Mouse (Mus musculus) heart, embryonic 10.5 days (tissue): Measurements from ENCODE around the gene Pgap3. TPM values are rescaled to one million over a fixed set of nuclear protein-coding genes. Genes with fewer than 3 reads are reported as not detected.

Source experiments
- DNase-seq: peaks from one replicate; pipeline ENCODE4 v3.0.0-alpha.2; 2017; ENCODE audit warnings: low spot score
- H3K27ac ChIP-seq: fragments of 300-500 bp; sonication (generic); 2 replicates; pipeline ENCODE4 v1.5.1; 2016; ENCODE audit warnings: mild to moderate bottlenecking
- H3K27me3 ChIP-seq: fragments of 300-500 bp; sonication (generic); 2 replicates; pipeline ENCODE4 v1.6.1; 2016; ENCODE audit warnings: mild to moderate bottlenecking; ENCODE audit not compliant: poor library complexity, insufficient read depth, severe bottlenecking
- H3K36me3 ChIP-seq: fragments of 300-500 bp; sonication (generic); 2 replicates; pipeline ENCODE4 v1.6.1; 2016; ENCODE audit warnings: mild to moderate bottlenecking, moderate library complexity
- H3K4me1 ChIP-seq: fragments of 300-500 bp; sonication (generic); 2 replicates; pipeline ENCODE4 v1.6.1; 2016; ENCODE audit warnings: mild to moderate bottlenecking
- H3K4me3 ChIP-seq: fragments of 300-500 bp; sonication (generic); 2 replicates; pipeline ENCODE4 v1.5.1; 2016; ENCODE audit warnings: mild to moderate bottlenecking, moderate library complexity
- H3K9me3 ChIP-seq: fragments of 300-500 bp; sonication (generic); 2 replicates; pipeline ENCODE4 v1.6.1; 2016; ENCODE audit warnings: mild to moderate bottlenecking, moderate library complexity
- WGBS: fragments of 180-500 bp; shearing (Covaris S2); methylation state at CpG from one replicate; pipeline ENCODE4 v1.1.7; 2016; 5-methylcytosine and 5-hydroxymethylcytosine counted together
- polyA plus RNA-seq: library from polyadenylated mRNA; unstranded; fragments of >200 nt; fragmentation: Nextera tagmentation; extraction: Ambion mirVana; gene quantifications from 2 replicates; pipeline ENCODE4 v1.2.1, GENCODE M21; 2016

Gene Pgap3
- polyA plus RNA-seq, 1 experiment from 2014 or later, result 15.3 TPM

GRCm38 (mm10) chr11:98406621-98407020 lies 6.3 kb upstream of the Pgap3 start:
- H3K4me3 ChIP-seq, result no peak overlapping the region
- H3K27me3 ChIP-seq, result peaks cover 9% of the 10 kb centered on the region
- no peaks in the 10 kb centered on the region for H3K9me3 ChIP-seq
- H3K36me3 ChIP-seq, result no peaks in the 10 kb centered on the region
- 74% methylated on average over 6 of the region's 6 CpGs for WGBS
- no peak overlapping the region for H3K27ac ChIP-seq
- peaks cover 24% of the 10 kb centered on the region for H3K4me1 ChIP-seq
- no peak for DNase-seq

- Histone ChIP-seq H3K4me1 (peaks cover 32% of the 10 kb centered on the region), H3K27me3 (no peaks in the 10 kb centered on the region; the same call in 1 of the 2 replicates), H3K36me3 (peaks cover 11% of the 10 kb centered on the region), H3K4me3 (peak overlapping the region; percentile 83), H3K9me3 (no peaks in the 10 kb centered on the region), H3K27ac (peak overlapping the region; percentile 98)
- 62% methylated on average over 3 of the region's 3 CpGs for WGBS
- no peak for DNase-seq
Observed at GRCm38 (mm10) chr11:98400816-98401215, 526 bp upstream of the Pgap3 start.

GRCm38 (mm10) chr11:98397946-98398345 lies 2.3 kb downstream of the Pgap3 start:
- 92% methylated on average over 7 of the region's 7 CpGs for WGBS
- peak overlapping the region; percentile 98 for H3K27ac ChIP-seq
- H3K27me3 ChIP-seq, result no peaks in the 10 kb centered on the region; the same call in 1 of the 2 replicates
- no peak for DNase-seq
- H3K4me3 ChIP-seq, result no peak overlapping the region
- no peaks in the 10 kb centered on the region for H3K9me3 ChIP-seq
- H3K4me1 ChIP-seq, result peaks cover 57% of the 10 kb centered on the region
- H3K36me3 ChIP-seq, result peaks cover 11% of the 10 kb centered on the region

- Histone ChIP-seq H3K4me1 (peaks cover 77% of the 10 kb centered on the region), H3K36me3 (peaks cover 11% of the 10 kb centered on the region), H3K9me3 (no peaks in the 10 kb centered on the region), H3K27ac (peak overlapping the region; percentile 91), H3K4me3 (no peak overlapping the region), H3K27me3 (peaks cover 24% of the 10 kb centered on the region)
- DNase-seq, result no peak
- 49% methylated on average over 4 of the region's 4 CpGs for whole genome bisulfite sequencing
Observed at GRCm38 (mm10) chr11:98395041-98395440, 5.2 kb downstream of the Pgap3 start.

- Histone ChIP-seq H3K36me3 (peaks cover 11% of the 10 kb centered on the region), H3K4me1 (peaks cover 77% of the 10 kb centered on the region), H3K27ac (peak overlapping the region; percentile 91), H3K9me3 (no peaks in the 10 kb centered on the region), H3K27me3 (peaks cover 31% of the 10 kb centered on the region), H3K4me3 (peak overlapping the region; percentile 28)
- DNase-seq, result peak; percentile 90
- 20% methylated on average over 6 of the region's 6 CpGs for WGBS
Observed at GRCm38 (mm10) chr11:98394301-98394700, 6.0 kb downstream of the Pgap3 start.

- peaks cover 39% of the 10 kb centered on the region for H3K27me3 ChIP-seq
- DNase-seq, result peak; percentile 91
- peaks cover 87% of the 10 kb centered on the region for H3K4me1 ChIP-seq
- H3K9me3 ChIP-seq, result no peaks in the 10 kb centered on the region
- H3K27ac ChIP-seq, result peak overlapping the region; percentile 91
- H3K4me3 ChIP-seq, result peak overlapping the region; percentile 19; the same call in 1 of the 2 replicates
- 20% methylated on average over 6 of the region's 6 CpGs for WGBS
- peaks cover 11% of the 10 kb centered on the region for H3K36me3 ChIP-seq
Observed at GRCm38 (mm10) chr11:98393317-98393716, 7.0 kb downstream of the Pgap3 start.

GRCm38 (mm10) chr11:98392645-98393044 lies 7.6 kb downstream of the Pgap3 start:
- Histone ChIP-seq H3K27me3 (peaks cover 46% of the 10 kb centered on the region), H3K4me3 (peak overlapping the region; percentile 39), H3K4me1 (peaks cover 91% of the 10 kb centered on the region), H3K27ac (peak overlapping the region; percentile 91), H3K36me3 (peaks cover 9% of the 10 kb centered on the region), H3K9me3 (no peaks in the 10 kb centered on the region)
- 13% methylated on average over 4 of the region's 4 CpGs for WGBS
- no peak for DNase-seq

GRCm38 (mm10) chr11:98392034-98392433 lies 8.3 kb downstream of the Pgap3 start:
- peak overlapping the region; percentile 91 for H3K27ac ChIP-seq
- peak overlapping the region; percentile 39 for H3K4me3 ChIP-seq
- H3K9me3 ChIP-seq, result no peaks in the 10 kb centered on the region
- DNase-seq, result no peak
- peaks cover 95% of the 10 kb centered on the region for H3K4me1 ChIP-seq
- 5% methylated on average over 8 of the region's 8 CpGs for WGBS
- H3K36me3 ChIP-seq, result 0 out of 2 replicates have a peak, but pooled peaks cover 7% of the 10 kb centered on the region
- peaks cover 52% of the 10 kb centered on the region for H3K27me3 ChIP-seq

GRCm38 (mm10) chr11:98390141-98390540 lies 10.1 kb downstream of the Pgap3 start:
- H3K27ac ChIP-seq, result peak overlapping the region; percentile 91
- no peak overlapping the region for H3K4me3 ChIP-seq
- DNase-seq, result no peak
- peaks cover 71% of the 10 kb centered on the region for H3K27me3 ChIP-seq
- H3K36me3 ChIP-seq, result 0 out of 2 replicates have a peak, but pooled peaks cover 2% of the 10 kb centered on the region
- peaks cover 100% of the 10 kb centered on the region for H3K4me1 ChIP-seq
- no peaks in the 10 kb centered on the region for H3K9me3 ChIP-seq
- WGBS, result 69% methylated on average over 12 of the region's 12 CpGs

- 18% methylated on average over 9 of the region's 9 CpGs for WGBS
- peaks cover 79% of the 10 kb centered on the region for H3K27me3 ChIP-seq
- DNase-seq, result no peak
Observed at GRCm38 (mm10) chr11:98389221-98389780, 11.0 kb downstream of the Pgap3 start.

GRCm38 (mm10) chr11:98388282-98388681 lies 12.0 kb downstream of the Pgap3 start:
- no peak overlapping the region for H3K4me3 ChIP-seq
- H3K9me3 ChIP-seq, result no peaks in the 10 kb centered on the region
- peak overlapping the region; percentile 91; the same call in 1 of the 2 replicates for H3K27ac ChIP-seq
- H3K36me3 ChIP-seq, result 0 out of 2 replicates have a peak, but pooled peaks cover 2% of the 10 kb centered on the region
- no peak for DNase-seq
- peaks cover 100% of the 10 kb centered on the region for H3K4me1 ChIP-seq
- peaks cover 84% of the 10 kb centered on the region for H3K27me3 ChIP-seq
- 73% methylated on average over 10 of the region's 10 CpGs for WGBS

More at GRCm38 (mm10) chr11:98389221-98389780, 11.0 kb downstream of the Pgap3 start:
- Histone ChIP-seq H3K9me3 (no peaks in the 10 kb centered on the region), H3K4me3 (no peak overlapping the region; the same call in 1 of the 2 replicates), H3K27ac (peak overlapping the region; percentile 91; the same call in 1 of the 2 replicates), H3K4me1 (peaks cover 100% of the 10 kb centered on the region), H3K36me3 (0 out of 2 replicates have a peak, but pooled peaks cover 2% of the 10 kb centered on the region)

- Histone ChIP-seq H3K27me3 (peaks cover 81% of the 10 kb centered on the region), H3K9me3 (no peaks in the 10 kb centered on the region), H3K27ac (peak overlapping the region; percentile 91), H3K36me3 (0 out of 2 replicates have a peak, but pooled peaks cover 2% of the 10 kb centered on the region), H3K4me3 (peak overlapping the region; percentile 47), H3K4me1 (peaks cover 98% of the 10 kb centered on the region)
- 44% methylated on average over 14 of the region's 14 CpGs for WGBS
- no peak for DNase-seq
Observed at GRCm38 (mm10) chr11:98387056-98387577, 13.2 kb downstream of the Pgap3 start.

GRCm38 (mm10) chr11:98386596-98386995 lies 13.7 kb downstream of the Pgap3 start:
- Histone ChIP-seq H3K27me3 (peaks cover 75% of the 10 kb centered on the region), H3K4me1 (peaks cover 97% of the 10 kb centered on the region), H3K9me3 (no peaks in the 10 kb centered on the region), H3K36me3 (peaks cover 2% of the 10 kb centered on the region; the same call in 1 of the 2 replicates), H3K4me3 (peak overlapping the region; percentile 47), H3K27ac (peak overlapping the region; percentile 91)
- no peak for DNase-seq
- WGBS, result 11% methylated on average over 24 of the region's 24 CpGs
